Mouse (Mus musculus) CD4-positive, CD25-positive, alpha-beta regulatory T cell, adult 2 months (primary cell): Measurements from ENCODE around the gene Elmo3.

Experiments
- DNase-seq: peaks from one replicate; pipeline ENCODE4 v3.0.0-alpha.2; 2012; ENCODE audit warnings: low read depth, low spot score

Elmo3 gene

DNA sequence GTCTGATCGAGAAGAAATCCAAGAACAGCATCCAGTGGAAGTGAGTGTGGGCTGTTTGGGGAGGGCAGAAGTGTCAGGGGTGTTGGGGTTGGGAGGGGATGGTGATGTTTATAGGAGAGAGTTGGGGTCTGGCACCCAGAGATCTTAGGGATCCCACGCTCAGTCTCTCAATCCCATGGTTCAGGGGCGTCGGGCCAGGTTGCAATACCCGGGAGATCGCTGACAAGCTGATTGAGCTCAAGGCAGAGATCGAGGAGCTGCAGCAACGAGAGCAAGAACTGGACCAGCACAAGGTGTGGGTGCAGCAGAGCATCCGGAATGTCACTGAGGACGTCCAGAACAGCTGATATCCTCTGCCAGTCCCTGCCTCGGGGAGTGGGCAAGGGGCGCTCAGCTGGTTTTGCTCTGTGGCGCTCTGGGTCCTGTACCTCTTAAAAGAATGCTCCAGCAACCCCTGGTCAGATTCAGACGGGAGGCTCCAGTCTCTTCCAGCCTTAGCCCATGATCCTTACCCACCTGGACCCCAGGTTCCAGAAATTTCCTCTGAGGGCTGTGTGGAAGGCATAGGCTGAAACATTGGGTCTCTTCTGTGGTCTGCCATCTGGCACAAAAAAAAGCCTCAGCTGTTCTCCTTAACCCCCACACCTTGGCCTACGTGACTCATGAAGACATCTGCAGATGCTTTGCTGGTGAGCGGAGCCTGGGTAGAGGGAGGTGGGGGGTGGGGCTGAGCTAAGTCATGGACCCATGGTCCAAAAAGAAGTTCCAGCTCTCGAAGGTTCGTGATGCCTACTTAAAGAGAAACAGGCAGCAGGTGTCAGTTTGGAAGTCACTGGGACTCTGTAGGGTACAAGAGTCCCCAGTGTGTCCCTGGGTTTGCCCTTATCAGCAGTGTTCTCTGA, 6.8 kb upstream of the Elmo3 start:
- DNase-seq = no peak

DNA sequence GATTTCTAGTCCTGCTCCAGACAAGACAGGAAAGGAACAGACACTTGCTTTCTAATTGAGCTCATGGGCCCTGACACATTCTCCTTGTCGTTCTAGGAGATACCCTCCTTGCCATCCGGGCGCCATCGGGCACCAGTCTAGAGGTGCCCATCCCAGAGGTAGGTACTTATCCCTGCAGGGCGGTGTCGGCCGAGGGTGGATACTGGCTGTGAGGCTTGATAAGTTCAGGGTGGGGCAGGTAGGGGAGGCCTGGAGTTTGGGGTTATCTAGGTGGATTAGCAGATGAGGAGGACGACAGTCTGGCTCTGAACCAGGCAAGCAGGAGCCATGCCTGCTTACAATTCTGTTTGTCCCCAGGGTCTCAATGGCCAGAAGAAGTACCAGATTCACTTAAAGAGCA, 5.4 kb upstream of the Elmo3 start:
- DNase-seq = no peak

DNA sequence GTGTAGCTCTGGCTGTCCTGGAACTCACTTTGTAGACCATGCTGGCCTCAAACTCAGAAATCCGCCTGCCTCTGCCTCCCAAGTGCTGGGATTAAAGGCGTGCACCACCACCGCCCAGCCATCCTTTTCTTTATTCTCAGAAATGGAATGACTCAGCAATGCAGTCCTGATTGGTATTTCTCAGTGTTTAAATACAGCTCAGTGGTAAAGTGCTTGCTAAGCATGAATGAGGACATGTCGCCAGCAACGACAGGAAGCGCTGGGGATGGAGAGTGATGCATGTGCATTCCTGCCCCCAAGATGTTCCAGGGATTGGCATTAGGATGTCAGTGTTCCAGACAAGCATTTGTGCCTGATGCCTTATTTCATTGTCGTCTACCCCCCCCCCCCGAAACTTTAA, 2.0 kb upstream of the Elmo3 start:
- DNase-seq = no peak

DNA sequence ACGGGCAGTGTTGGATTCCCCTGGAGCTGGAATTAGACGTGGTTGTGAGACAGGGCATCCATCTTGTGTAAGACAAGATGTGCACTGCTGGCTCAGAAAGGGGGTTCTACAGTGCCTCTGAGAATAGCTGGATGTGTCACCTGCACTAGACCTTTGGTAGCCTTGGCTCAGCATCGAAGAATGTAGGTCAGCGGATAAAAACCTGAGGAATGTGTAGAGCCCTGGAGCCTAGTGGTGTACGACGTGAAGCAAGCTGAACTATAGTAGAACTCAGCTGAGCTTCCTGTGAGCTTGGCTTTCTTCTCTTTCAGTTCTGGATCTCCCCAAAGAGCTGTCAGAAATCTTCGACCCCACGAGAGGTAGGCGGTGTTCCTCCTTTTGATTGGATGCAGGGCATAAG, 1.5 kb upstream of the Elmo3 start:
- DNase-seq = no peak

DNA sequence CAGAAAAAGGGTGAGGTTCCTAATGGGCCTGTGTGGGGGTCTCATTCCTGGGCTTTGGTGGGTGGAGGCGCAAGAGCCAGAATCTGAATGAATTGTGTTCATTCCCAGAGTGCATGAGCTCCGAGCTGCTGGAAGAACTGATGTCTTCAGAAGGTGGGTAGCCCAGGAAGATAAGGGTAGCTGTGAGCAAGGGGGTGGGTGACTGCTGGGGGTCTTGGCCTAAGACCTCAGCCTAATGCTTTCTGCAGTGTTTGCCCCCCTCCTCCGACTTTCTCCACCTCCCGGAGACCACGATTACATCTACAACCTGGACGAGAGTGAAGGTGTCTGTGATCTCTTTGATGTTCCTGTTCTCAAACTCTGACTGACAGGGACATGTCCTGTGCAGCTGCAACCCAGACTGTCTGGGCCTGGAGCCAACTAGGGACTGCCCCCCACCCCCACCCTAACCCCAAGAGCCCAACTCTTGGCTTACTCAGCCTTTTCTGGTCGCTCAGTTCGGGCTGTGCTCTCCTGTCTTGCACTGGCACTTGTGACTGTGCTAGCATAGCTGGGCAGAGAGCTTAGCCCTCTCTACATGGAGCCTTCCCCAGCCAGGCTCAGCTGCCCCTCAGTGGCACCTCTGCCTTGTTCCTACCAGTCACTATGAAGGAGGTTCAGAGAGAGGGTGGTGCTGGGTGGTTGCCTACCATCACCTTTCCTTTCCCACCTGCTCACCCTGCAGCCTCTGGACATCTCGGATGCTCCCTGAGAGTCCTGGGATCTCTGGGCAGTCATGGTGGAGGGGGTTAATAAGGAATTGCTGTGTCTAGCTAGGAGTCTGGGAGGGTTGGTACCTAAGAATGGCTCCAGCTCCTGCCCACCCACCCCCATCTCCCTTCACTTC, 833 bp upstream of the Elmo3 start:
- DNase-seq = peak; percentile 55

DNA sequence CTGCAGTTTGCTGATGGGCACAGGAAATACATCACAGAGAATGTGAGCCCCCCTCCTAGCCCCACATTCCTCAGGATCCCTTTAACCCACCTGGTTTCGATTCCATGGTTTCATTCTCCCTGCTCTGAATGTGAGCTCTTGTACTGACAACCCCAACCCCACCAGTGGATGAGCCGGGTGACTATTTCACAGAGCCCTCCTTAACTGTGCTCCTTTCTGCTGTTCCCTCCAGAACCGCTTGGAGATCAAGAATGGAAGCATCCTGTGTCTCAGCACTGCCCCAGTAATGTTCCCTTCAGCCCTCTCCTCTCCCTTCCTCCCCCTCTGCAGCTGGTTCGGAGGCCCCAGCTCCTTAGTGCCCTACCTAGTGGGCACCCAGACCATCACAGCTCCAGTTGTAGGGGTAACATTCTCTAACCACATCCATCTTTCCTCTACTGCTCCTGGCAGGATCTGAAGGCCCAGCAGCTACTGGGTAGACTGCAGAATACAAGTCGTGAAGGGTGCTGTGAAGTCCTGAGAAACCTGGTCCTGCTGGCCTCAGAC, 818 bp downstream of the Elmo3 start:
- no peak for DNase-seq

DNA sequence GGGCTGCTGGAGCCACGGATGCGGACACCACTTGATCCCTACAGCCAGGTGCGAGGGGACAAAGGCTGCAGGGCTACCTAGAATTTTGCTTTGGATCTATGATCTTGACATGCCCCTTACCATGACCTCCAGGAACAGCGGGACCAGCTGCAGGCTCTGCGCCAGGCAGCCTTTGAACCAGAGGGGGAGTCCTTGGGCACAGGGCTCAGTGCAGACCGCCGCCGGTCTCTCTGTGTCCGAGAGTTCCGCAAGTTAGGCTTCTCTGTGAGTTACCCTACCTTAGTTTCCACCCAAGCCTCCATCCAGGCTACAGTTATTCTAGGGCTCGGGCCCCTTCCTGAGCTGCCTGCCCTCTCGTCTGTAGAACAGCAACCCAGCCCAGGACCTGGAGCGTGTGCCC, 2.3 kb downstream of the Elmo3 start:
- DNase-seq = no peak

DNA sequence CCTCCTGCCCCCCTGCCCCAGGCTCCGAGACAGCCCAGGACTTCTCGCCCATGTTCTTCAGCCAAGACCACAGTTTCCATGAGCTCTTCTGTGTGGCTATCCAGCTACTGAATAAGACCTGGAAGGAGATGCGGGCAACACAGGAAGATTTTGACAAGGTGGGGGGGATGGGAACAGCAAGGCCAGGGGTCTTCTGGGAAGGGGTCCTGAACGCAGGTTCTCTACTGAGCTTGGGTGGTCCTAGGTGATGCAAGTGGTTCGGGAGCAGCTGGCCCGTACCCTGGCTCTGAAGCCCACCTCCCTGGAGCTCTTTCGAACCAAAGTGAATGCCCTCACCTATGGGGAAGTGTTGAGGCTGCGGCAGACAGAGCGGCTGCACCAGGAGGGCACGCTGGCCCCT, 3.0 kb downstream of the Elmo3 start:
- DNase-seq = no peak

DNA sequence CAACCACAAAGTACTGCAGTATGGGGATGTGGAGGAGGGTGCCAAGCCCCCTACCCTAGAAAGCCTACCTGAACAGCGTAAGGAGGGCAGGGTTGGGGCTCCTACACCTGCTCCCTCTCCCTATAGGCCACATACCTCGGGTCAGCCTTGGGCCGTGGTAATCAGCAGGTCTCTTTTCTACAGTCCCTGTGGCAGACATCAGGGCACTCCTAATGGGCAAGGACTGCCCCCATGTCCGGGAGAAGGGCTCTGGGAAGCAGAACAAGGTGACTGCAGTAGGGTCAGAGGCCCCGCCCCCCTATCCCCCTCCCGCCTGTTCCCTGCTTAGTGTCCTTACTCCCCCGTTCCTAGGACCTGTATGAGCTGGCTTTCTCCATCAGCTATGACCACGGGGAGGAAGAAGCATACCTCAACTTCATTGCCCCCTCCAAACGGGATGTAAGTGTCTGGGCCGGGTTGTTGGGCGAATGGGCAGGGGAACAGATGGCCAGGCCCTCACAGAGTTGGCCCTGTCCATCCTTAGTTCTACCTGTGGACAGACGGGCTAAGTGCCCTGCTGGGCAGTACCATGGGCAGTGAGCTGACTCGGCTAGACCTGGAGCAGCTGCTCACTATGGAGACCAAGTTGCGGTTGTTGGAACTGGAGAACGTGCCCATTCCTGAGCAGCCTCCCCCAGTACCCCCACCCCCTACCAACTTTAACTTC, 3.9 kb downstream of the Elmo3 start:
- no peak for DNase-seq

DNA sequence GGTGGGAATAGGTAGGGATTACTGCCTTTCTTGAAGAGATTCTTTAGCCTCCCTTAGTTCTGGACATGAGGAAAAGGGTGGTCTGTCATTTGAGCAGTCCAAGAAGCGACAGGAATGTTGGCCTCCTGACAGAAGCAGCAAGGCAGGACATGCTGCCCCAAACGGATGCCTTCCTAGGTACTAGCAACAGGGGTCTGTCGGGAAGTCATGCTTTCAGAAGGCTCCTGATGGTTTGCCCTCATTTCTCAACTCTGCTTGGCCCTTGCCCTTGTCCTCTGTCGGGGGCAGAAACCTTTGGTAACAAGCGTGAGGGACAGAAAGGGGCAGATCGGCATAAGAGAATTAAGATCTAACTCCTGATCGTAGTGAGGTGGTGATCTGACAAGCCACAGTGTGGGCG, 4.7 kb downstream of the Elmo3 start:
- no peak for DNase-seq

DNA sequence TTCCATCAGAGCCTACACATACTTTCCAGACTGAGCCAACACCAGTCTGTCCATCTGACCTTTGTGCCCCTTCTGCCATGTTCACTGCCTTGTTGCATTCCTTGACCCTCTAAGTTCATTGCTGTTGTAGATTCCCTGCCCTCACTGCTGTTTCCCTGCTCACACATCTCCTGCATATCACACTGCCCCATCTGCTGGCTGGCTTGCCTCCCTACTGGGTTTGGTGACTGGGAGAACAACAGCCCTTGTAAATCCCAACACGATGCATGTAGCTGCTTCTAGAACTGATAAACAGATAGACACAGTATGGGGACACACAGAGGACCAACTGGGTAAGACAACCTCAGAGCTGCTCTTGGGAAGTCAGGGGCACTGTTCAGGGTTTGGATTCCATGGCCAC, 6.3 kb downstream of the Elmo3 start:
- DNase-seq = no peak

DNA sequence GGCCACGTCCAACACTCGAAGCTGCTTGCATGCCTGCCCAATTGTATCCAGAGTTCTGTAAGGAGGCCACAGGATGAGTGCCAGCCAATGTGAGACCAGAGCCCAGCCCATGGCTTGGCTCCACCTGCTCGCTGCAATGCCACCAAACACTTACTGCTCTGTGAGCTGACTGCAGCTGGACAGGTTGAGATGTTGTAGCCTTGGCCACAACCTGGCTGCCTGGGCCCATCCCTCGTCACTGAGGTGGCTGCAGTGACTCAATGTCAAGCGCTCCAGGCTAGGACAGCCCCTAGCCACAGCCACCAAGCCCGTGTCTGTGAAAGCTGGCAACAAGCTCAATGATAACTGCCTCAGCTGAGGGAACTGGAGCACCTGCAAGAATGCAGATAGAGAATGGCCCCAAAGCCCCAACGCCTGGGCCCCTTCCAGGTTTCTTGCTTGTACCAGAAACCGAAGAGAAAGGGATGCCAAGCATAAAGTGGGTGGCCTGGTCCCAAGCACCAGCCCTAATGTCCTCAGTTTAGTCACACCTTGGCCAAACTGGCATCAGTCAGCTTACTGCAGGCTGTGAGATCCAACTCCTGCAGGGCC, 7.6 kb downstream of the Elmo3 start:
- DNase-seq = no peak

DNA sequence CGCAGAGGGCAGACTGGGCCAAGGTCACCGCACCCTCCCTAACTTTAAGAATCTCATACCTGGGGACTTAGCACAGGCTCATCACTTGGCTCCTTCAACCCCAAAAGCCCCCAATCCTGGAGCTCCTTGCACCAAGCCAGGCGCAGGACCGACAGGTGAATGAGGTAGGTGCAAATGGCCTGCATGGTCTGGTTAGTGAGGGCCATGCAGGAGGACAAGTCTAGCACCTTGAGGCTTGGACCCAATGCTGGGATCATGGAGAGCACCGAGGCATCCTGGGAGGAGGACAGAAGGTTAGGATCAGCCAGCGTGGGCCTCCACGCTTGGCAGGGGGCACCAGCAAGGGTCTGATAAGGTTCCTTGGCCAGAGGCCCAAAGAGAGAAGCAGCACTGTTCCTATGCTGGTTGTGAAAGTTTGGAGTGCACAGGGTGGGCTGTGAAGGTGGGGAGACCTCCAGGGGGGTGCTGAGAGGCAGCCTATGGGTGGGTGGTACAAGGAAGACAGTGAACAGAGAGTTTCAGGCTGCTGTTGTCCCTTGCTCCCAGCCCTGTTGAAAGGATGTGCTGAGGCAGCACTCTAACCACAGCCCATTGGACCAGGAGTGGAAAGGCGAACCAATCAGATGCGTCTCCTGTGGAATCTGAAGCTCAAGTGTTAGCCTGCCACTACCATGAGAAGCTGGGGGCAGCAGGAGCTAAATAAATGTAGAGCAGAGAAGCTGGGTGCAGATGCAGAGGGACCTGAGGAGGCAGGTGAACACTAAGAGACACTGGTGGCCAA, 8.4 kb downstream of the Elmo3 start:
- no peak for DNase-seq

DNA sequence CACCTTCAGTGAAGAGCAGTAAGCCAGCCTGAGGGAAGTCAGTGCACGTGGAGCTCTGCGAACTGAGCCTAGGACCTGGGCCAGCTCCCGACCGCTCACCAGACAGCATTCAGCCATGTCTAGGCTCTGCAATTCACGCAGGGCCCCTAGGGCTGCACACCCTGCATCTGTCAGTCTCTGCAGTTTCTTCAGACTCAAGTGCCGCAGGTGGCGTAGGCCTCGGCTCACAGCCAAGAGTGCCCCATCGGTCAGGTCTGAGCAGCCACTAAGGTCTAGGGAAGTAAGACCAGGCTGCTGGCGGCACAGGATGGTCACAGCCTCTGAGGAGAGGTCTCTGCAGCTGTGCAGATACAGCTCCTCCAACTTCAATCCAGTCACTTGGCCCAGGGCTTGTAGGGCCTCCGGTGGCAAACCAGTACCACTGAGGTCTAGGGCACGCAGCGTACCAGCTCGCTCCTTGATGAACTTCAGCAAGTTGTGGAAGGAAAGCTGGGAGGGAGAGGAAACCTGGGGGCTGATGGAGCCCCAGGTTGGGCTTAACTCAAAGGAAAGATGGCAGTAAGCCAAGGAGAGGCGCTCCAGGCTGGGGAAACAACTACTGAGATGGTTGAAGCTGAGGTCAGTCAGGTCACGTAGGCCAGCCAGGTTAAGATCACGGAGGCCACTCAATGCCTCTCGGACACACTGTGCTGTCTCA, 9.8 kb downstream of the Elmo3 start:
- DNase-seq = no peak

DNA sequence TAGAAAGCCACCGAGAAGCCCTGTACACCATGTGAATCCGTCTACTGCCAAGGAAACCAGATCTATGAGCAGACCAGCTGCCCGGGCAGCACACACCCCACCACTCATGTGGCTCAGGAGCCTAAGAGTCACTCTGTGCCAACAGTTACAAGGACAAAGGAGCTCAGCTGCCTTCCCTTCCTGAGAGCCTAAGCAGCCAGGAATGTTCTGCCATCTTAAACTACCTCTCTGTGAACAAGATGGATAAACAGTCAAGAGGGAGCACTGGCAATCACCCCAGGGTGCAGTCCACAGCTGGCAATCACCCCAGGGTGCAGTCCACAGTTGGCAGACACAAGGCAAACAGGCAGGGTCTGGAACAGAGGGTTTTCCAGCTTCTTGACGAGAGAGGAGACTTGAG, 12.5 kb downstream of the Elmo3 start:
- no peak for DNase-seq

DNA sequence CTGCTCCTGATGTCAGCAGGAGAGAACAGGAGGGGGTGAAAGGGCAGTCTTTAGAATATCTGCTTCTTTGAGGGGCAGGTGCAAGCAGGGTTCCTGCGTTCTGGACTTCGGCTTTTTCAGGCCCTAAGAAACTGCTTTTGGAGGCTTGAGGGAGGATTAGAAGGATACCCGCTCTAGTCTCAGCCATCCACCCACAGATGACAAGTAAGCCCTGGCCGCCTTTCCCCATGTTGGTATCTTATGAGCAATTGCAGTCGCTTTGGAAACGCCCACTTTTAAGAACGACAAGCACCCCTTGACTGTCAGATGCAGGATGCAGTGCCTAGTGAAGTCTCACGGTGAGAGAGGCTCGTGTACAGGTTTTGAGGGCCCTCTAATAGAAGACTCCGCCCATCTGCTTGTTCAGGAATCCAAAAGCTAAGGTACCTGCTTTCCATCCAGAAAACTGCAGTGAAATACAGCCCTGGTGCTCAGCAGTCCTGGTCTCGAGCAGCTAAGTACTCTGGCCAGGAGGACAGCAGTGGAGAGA, 13.3 kb downstream of the Elmo3 start:
- no peak for DNase-seq

DNA sequence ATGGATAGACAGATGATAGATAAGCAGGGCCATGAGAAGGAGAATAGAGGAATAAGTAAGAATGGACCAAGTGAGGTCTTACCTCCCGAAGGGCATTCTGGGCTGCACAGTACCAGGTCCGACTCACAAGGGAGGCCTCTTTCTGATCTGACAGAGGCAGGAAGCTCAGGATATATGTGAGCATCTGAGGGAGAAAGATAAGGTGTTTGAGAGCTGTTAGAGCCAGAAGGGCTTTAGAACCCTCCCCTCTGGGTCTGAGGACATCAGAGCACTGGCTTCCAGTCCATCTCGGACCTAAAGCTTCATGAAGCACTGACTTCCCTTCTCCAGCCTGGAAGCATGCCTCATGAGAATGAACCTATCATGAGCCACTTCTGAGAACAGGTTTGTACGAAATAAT, 17.8 kb downstream of the Elmo3 start:
- DNase-seq = no peak

DNA sequence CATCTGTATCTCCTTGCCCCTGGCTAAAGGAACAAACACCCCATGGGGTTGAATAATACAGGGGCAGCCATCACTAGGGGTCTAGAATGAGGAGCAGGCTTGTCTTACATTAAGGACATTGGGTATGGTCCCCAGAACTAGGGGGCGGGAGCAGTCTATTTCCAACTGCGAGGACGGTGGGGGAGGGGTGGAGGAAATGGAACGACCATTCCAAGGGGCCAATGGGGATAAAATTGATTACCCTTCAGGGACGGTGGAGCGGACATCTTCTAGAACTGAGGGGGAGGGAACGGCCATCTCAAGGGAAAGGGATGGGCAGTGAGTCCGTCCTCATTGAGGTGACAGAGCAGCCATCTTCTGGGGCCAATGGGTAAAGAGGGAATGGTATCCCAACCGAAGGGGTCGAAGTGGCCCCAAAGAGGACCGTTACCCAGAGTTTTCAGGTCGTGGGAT, 20.3 kb downstream of the Elmo3 start:
- no peak for DNase-seq

DNA sequence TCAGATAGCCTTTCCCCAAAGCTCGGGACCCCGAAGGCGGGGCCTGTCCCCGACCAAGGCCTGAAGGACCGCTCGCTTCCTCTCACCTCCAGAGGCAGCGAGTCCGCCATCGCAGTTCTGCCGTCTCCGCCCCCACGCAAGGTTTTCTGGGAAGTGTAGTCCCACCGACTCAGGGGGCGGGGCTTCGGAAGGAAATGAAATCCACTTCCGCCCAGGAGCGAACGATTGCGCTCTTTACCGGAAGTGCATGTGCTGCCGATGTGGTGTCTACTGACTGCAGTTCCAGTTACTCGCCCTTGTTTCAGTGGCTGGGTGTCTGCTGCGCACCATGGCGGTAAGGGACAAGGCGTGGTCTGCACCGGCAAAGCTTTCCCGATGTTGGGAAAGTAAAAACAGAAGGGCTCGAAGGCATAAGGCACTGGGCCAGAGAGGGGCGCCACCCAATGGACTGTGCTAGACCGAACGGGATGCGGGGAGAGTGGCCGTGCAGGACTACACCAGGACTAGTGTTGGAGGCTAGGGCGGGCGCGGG, 20.8 kb downstream of the Elmo3 start, which contains the start of the genes Lrrc29 and Tmem208:
TSS of gene Lrrc29 (minus strand) at position 138 of the 532 bp plus-strand sequence.
TSS of gene Tmem208 (plus strand) at position 214 of the 532 bp plus-strand sequence.
- DNase-seq = peak; percentile 98
